Mouse (Mus musculus): Measurements from ENCODE around the gene Zfp932.
"Not testable (repeated sequence)": the region's sequence is repeated elsewhere in the genome, so short reads cannot be mapped to it uniquely, and the experiment has no call there.

Zfp932 gene

GRCm38 (mm10) chr5:109996026-109996937 lies at the start of gene Zfp932:
Zfp932 (plus strand) TSS chr5:109996521.
- peak; percentile 36 for DNase-seq (ENCODE audit: low read depth, low spot score)

GRCm38 (mm10) chr5:109950281-109950680 lies 46.0 kb upstream of the Zfp932 start:
- DNase-seq (ENCODE audit: low read depth, low spot score): no peak

GRCm38 (mm10) chr5:109980743-109981142 lies 15.6 kb upstream of the Zfp932 start:
- not testable (repeated sequence) for DNase-seq (ENCODE audit: low read depth, low spot score)

- not testable (repeated sequence) for DNase-seq (ENCODE audit: low read depth, low spot score)
Observed at GRCm38 (mm10) chr5:109995461-109995860, 860 bp upstream of the Zfp932 start.

GRCm38 (mm10) chr5:110015775-110016174 lies 19.5 kb downstream of the Zfp932 start:
- DNase-seq (ENCODE audit: low read depth, low spot score): not testable (repeated sequence)

- peak; percentile 1 for DNase-seq (ENCODE audit: low read depth, low spot score)
Observed at GRCm38 (mm10) chr5:110023273-110023672, 27.0 kb downstream of the Zfp932 start.

GRCm38 (mm10) chr5:110023694-110024427 lies 27.5 kb downstream of the Zfp932 start:
- peak; percentile 20 for DNase-seq (ENCODE audit: low read depth, low spot score)

- peak; percentile 50 for DNase-seq (ENCODE audit: low read depth, low spot score)
Observed at GRCm38 (mm10) chr5:110057637-110058408, 61.5 kb downstream of the Zfp932 start.
